Mouse (Mus musculus) lung, embryonic 15.5 days (tissue): ENCODE data around the gene Ercc6l2. TPM values are rescaled to one million over a fixed set of nuclear protein-coding genes. Genes with fewer than 3 reads are reported as not detected.

Experiments used
- ATAC-seq: fragments of 200-750 bp; cut with Nextera tagmentation; 2 replicates; pipeline ENCODE4 v1.8.0; 2017; ENCODE audit warnings: moderate number of reproducible peaks, borderline replicate concordance; ENCODE audit not compliant: low FRiP score, low TSS enrichment; ENCODE audit errors: extremely low read depth
- H3K27ac ChIP-seq: fragments of 300-500 bp; sonication (generic); 2 replicates; pipeline ENCODE4 v1.5.1; 2015; ENCODE audit warnings: moderate library complexity, mild to moderate bottlenecking, inconsistent platforms
- H3K27me3 ChIP-seq: fragments of 300-500 bp; sonication (generic); 2 replicates; pipeline ENCODE4 v1.6.1; 2015; ENCODE audit warnings: inconsistent platforms
- H3K36me3 ChIP-seq: fragments of 300-500 bp; sonication (generic); 2 replicates; pipeline ENCODE4 v1.6.1; 2015; ENCODE audit warnings: inconsistent platforms
- H3K4me1 ChIP-seq: fragments of 300-500 bp; sonication (generic); 2 replicates; pipeline ENCODE4 v1.6.1; 2015; ENCODE audit warnings: inconsistent platforms
- H3K4me2 ChIP-seq: fragments of 300-500 bp; sonication (generic); 2 replicates; pipeline ENCODE4 v1.6.1; 2015; ENCODE audit warnings: inconsistent platforms, mild to moderate bottlenecking, moderate library complexity
- H3K4me3 ChIP-seq: fragments of 300-500 bp; sonication (generic); 2 replicates; pipeline ENCODE4 v1.5.1; 2015; ENCODE audit warnings: mild to moderate bottlenecking, inconsistent platforms
- H3K9ac ChIP-seq: fragments of 300-500 bp; sonication (generic); 2 replicates; pipeline ENCODE4 v1.6.1; 2015; ENCODE audit warnings: inconsistent platforms
- H3K9me3 ChIP-seq: fragments of 300-500 bp; sonication (generic); 2 replicates; pipeline ENCODE4 v1.6.1; 2016; ENCODE audit warnings: inconsistent platforms
- WGBS: fragments of 180-500 bp; shearing (Covaris S2); methylation state at CpG from one replicate; pipeline ENCODE4 v1.1.7; 2015; 5-methylcytosine and 5-hydroxymethylcytosine counted together
- polyA plus RNA-seq: library from polyadenylated mRNA; unstranded; fragments of >200 nt; fragmentation: Nextera tagmentation; extraction: Ambion mirVana; gene quantifications from 2 replicates; pipeline ENCODE4 v1.2.1, GENCODE M21; 2015

Gene Ercc6l2
- polyA plus RNA-seq, 1 experiment from 2014 or later: 28.0 TPM

DNA sequence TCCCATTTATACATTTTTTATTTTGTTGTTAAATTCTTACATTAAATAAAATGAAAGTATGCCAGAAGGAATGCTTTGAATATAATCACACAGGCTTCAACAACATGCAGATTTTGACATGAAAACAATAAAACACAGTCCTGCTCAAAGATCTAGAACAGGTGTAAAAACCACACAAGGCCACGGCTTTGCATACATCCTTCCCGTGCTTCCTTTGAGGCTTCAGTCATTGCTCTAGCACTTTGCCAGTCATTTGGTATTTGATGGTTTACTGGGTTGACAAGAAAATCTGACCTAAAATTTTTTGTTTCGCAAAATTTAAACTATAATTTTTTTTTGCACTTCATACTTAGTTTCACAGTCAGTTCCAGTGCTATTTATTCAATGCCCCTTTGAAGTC lies 7.1 kb upstream of the Ercc6l2 start:
- H3K4me2 ChIP-seq: no peak overlapping the region
- H3K36me3 ChIP-seq: no peaks in the 10 kb centered on the region
- no peaks in the 10 kb centered on the region for H3K4me1 ChIP-seq
- ATAC-seq: no peak
- H3K9ac ChIP-seq: no peak overlapping the region
- H3K9me3 ChIP-seq: no peaks in the 10 kb centered on the region
- no peak overlapping the region for H3K4me3 ChIP-seq
- H3K27me3 ChIP-seq: no peaks in the 10 kb centered on the region
- H3K27ac ChIP-seq: no peak overlapping the region
- WGBS: 74% methylated on average over 3 of the region's 3 CpGs

DNA sequence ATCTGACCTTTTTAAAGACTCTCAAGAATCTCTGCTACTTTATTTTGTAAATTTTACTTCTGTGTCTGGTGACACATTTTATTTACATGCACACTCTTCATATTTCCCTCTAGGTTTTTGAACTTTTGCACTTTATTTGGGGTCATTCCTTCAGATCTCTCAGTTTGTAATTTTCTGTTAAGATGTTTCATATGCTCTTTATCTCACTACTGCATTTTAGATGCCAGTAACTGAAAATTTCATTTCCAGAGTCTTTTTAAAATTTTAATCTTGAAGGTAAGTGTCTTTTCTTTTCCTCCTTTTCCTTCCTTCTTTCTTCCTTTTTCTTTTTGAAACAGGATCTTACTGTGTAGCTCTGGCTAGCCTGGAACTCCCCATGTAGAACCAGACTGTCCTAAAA lies 3.6 kb upstream of the Ercc6l2 start:
- Histone ChIP-seq H3K27ac (no peak overlapping the region), H3K36me3 (no peaks in the 10 kb centered on the region), H3K9ac (no peak overlapping the region), H3K4me1 (peaks cover 17% of the 10 kb centered on the region), H3K4me3 (no peak overlapping the region), H3K9me3 (no peaks in the 10 kb centered on the region), H3K4me2 (no peak overlapping the region), H3K27me3 (no peaks in the 10 kb centered on the region)
- ATAC-seq: no peak

DNA sequence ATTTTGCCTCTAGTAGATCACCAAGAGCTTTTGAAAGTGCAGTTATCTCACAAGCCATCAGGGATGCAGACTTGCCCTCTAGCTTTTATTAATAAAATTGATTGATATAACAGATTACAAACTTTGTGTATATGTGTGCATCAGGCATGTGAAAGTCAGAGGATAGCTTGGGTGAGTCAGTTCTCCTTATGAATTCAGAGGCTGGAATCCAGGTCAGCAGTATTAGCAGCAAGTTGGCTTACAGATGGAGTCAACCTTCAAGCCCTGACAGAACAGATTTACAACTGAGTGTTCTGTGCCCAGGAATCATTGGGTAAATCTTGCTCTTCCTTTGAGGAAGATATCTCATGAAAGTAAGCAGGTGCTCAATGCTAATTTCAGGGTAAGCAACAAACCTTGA lies 891 bp downstream of the Ercc6l2 start:
- Histone ChIP-seq H3K4me2 (peak overlapping the region; percentile 68), H3K4me1 (peaks cover 17% of the 10 kb centered on the region), H3K36me3 (no peaks in the 10 kb centered on the region), H3K27ac (no peak overlapping the region), H3K9ac (peak overlapping the region; percentile 62), H3K4me3 (peak overlapping the region; percentile 55), H3K9me3 (no peaks in the 10 kb centered on the region), H3K27me3 (no peaks in the 10 kb centered on the region)
- no peak for ATAC-seq

DNA sequence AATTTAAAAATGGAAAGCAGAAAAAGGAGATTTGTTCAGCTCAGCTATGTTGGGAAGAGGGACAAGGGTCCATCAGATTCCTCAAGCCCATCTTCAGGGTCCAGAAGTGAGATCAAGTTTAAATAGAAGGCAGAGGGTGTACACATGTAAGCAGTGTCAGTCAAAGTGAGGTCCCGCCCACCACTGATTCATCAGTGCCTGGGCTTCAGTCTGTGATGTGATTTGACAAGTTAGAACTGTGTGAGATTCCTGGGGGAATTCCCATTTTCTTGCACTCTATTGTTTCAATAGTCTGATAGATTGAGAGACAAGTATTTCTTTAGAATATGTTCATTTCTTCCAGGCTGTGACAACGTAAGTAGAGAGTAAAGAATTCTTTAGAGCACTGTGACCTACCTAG lies 30.7 kb downstream of the Ercc6l2 start:
- H3K27me3 ChIP-seq: no peaks in the 10 kb centered on the region
- 90% methylated on average over 2 of the region's 2 CpGs for WGBS
- ATAC-seq: no peak

DNA sequence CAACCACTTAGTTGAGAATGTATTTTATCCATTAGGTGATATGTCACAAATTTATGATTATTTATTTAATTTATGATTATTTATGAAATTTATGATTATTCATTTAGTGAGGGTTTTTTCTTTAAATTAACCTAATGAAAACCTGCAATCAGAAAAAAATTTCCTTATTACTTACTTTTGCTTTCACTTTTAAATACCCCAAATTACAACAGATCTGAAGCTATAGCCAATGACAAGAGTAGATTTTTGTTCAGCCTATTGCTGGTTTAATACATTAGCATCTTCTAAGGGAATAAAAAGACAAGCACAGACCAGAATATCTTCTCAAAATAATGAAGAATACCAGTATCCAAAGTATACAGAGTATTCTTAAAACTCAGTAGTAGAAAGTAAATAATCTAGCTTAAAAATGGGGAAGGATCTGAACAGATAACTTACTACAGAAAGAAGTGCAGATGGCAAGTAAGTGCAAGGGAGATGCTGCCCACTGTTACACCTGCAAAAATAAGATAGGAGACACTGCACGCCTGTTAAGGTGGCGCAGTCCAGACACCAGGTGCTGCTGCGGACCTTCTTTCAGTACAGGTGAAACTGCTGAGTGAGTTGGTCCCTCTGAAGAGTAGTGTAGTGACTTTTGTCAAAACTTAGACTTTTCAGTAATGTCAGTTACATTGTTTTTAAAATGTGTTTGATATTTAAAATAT lies 35.4 kb downstream of the Ercc6l2 start:
- Histone ChIP-seq H3K36me3 (peaks cover 16% of the 10 kb centered on the region), H3K9me3 (no peaks in the 10 kb centered on the region), H3K27me3 (no peaks in the 10 kb centered on the region), H3K9ac (no peak overlapping the region), H3K4me1 (no peaks in the 10 kb centered on the region), H3K4me3 (no peak overlapping the region), H3K4me2 (no peak overlapping the region), H3K27ac (no peak overlapping the region)
- no peak for ATAC-seq
- WGBS: 95% methylated on average over 3 of the region's 3 CpGs

More for the DNA sequence above, 30.7 kb downstream of the Ercc6l2 start:
- Histone ChIP-seq H3K9me3 (no peaks in the 10 kb centered on the region), H3K9ac (no peak overlapping the region), H3K4me2 (no peak overlapping the region), H3K36me3 (peaks cover 27% of the 10 kb centered on the region), H3K27ac (no peak overlapping the region), H3K4me1 (no peaks in the 10 kb centered on the region), H3K4me3 (no peak overlapping the region)

DNA sequence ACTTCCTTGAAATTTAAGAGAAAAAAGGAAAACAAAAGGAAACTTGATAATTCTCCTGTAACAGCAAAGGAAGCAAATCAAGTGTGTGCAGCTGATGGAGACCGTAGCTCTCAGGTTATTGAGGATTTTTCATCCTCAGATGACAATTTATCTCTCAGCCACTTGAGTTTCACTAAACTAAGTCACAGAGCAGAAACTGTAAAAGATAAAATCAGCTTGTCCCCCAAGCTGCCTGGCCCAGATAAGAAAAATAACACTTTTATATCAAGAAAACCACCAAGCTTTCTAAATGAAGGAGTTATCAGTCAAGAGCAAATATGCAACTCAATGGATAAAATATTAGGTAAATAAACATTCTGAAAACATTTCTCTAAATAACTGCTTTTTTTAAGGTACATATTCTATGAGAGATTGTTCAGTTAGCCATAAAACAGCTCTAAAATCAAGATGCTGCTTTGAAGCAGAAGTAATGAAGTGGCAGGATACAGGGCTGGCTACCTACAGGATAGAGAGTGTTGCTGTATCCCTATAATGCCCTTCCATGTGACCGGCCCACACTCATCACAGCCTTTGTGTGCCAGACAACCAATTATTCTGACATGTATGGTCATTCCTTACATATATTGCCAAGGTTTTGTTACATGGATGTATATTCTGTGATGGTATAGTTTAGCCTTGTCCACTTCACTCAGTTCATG lies 57.7 kb downstream of the Ercc6l2 start:
- H3K9me3 ChIP-seq: no peaks in the 10 kb centered on the region

DNA sequence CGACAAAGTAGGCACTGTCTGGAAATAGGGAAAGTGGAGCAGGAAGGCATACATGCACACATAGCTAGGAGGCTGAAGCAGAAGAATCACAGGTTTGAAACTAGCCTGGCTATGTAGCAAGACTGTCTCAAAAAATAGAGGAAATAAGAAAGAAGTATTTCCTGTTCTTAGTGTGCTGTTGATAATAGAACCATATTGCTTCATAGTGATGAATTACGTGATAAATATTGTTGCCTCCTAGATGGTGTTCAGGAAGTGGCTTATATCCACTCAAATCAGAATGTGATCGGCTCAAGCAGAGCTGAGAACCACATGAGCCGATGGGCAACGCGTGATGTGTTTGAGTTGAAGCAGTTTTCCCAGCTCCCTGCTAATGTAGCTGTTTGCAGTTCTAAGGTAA lies 62.1 kb downstream of the Ercc6l2 start:
- Histone ChIP-seq H3K4me1 (peaks cover 6% of the 10 kb centered on the region; the same call in 1 of the 2 replicates), H3K4me3 (no peak overlapping the region), H3K9ac (no peak overlapping the region), H3K27me3 (no peaks in the 10 kb centered on the region), H3K4me2 (no peak overlapping the region), H3K36me3 (peaks cover 11% of the 10 kb centered on the region), H3K9me3 (no peaks in the 10 kb centered on the region), H3K27ac (no peak overlapping the region)
- WGBS: 74% methylated on average over 6 of the region's 6 CpGs
- no peak for ATAC-seq

More for the DNA sequence above, 57.7 kb downstream of the Ercc6l2 start:
- WGBS: 82% methylated on average over 2 of the region's 2 CpGs
- Histone ChIP-seq H3K36me3 (peaks cover 17% of the 10 kb centered on the region), H3K4me1 (no peaks in the 10 kb centered on the region), H3K27me3 (no peaks in the 10 kb centered on the region), H3K27ac (no peak overlapping the region), H3K4me3 (no peak overlapping the region), H3K9ac (no peak overlapping the region), H3K4me2 (no peak overlapping the region)
- ATAC-seq: no peak

DNA sequence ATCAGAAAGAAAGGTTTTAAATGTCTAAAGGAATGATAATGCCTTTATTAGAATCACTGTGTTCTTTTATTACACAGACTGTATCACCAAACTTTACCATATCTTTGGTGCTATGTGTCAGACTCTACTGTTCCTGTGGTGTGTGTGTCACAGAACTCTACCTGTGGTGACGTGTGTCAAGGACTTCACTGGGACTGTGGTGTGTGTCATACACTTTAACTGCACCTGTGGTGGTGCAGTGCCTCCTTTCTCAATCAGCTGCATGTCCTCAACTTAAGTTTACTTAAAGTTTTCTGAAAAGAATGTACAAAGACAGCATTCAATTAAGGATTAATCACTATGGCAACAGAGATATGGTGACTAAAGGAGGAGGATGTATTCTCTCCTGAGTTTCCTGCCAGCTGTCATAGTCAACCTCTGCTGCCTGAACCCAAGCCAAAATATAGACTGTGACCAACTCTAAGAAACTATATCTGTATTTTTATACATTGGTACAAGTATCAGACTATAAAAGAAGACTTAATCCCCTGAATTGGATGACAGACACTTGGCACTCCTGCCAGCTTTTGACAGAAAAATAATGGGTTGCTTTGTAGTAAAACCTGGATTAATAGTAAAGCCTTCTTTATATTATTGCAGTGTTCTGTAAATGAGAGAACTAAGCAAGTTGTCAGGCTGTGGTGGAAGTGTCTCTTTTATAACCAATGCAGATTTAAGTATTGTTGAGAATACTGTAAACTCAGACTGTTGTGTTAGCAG lies 64.2 kb downstream of the Ercc6l2 start:
- no peaks in the 10 kb centered on the region for H3K27me3 ChIP-seq
- H3K4me3 ChIP-seq: no peak overlapping the region
- H3K9ac ChIP-seq: no peak overlapping the region
- H3K9me3 ChIP-seq: no peaks in the 10 kb centered on the region
- H3K4me1 ChIP-seq: peaks cover 6% of the 10 kb centered on the region; the same call in 1 of the 2 replicates
- H3K27ac ChIP-seq: no peak overlapping the region
- no peak for ATAC-seq
- no peak overlapping the region for H3K4me2 ChIP-seq
- peaks cover 3% of the 10 kb centered on the region; the same call in 1 of the 2 replicates for H3K36me3 ChIP-seq
- WGBS: 58% methylated on average over 1 of the region's 1 CpGs

DNA sequence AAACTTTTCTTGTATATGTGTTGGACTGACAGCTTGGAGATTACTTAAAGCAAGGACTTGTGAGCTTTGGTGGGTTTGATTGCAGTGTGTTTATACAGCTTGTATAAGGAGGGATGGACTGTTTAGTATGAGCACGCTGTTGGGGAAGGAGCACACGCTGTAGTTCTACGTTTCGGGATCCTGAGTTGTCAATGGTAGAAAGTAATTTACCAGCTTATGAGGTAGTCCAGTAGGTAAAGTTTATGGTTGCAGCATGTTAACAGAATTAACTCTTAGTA lies 64.8 kb downstream of the Ercc6l2 start:
- Histone ChIP-seq H3K4me3 (no peak overlapping the region), H3K4me2 (no peak overlapping the region), H3K27ac (no peak overlapping the region), H3K27me3 (no peaks in the 10 kb centered on the region), H3K36me3 (peaks cover 3% of the 10 kb centered on the region; the same call in 1 of the 2 replicates), H3K4me1 (peaks cover 6% of the 10 kb centered on the region; the same call in 1 of the 2 replicates), H3K9me3 (no peaks in the 10 kb centered on the region), H3K9ac (no peak overlapping the region)
- WGBS: 49% methylated on average over 4 of the region's 4 CpGs
- ATAC-seq: no peak

DNA sequence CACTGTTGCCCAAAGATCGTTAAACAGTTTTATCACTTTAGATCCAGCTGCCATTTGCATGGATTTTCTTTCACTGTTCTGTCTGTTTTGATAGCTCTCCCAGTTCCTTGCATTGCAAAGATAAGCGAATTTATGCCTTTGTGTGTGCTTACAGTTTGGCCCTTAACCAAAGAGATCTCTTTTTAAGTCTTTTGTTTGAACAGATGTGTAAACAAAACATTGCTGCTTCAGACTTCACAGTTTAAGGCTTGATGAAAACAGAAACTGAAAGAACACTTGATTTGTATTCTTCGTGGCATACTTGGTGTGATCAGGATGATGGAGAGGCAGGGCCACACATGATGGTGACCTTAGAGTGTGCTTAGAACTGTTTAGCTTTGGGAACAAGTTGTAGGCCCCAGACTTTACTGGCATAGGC lies 70.5 kb downstream of the Ercc6l2 start:
- WGBS: 22% methylated on average over 3 of the region's 3 CpGs
- Histone ChIP-seq H3K9ac (no peak overlapping the region), H3K4me2 (no peak overlapping the region), H3K27me3 (no peaks in the 10 kb centered on the region), H3K27ac (peak overlapping the region; percentile 63), H3K4me3 (no peak overlapping the region), H3K9me3 (no peaks in the 10 kb centered on the region), H3K4me1 (peaks cover 8% of the 10 kb centered on the region), H3K36me3 (peaks cover 6% of the 10 kb centered on the region; the same call in 1 of the 2 replicates)
- ATAC-seq: peak; percentile 83

DNA sequence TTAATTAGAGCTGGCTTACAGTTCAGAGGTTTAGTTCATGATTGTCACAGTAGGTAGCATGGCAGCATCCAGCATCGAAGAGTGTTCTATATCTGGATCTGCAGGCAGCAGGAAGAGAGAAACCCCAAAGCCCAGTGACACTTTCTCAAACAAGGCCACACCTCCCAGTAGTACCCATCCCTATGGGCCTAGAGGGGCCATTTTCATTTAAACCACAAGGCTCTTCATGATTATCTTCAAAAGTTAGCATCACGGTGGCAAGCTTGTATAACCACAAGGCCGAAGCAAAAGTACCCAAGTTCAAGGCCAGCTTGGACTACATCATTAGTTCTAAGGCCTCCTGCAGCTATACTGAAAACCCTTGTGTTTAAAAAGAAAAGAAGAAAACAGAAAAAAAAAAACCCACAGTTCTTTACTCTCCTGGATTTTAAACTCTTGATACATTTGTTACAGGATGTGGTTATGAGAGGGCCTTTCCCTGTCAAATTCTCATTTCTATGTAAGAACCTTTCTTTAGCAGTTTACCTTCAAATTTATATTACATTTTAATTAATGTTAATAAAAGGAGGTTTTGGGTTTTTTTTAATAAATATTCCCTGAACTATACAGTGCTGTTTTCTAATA lies 71.5 kb downstream of the Ercc6l2 start:
- no peak overlapping the region for H3K4me2 ChIP-seq
- no peaks in the 10 kb centered on the region for H3K9me3 ChIP-seq
- no peak overlapping the region for H3K4me3 ChIP-seq
- peak overlapping the region; percentile 63 for H3K27ac ChIP-seq
- WGBS: 89% methylated on average over 3 of the region's 3 CpGs
- H3K4me1 ChIP-seq: peaks cover 8% of the 10 kb centered on the region
- peaks cover 6% of the 10 kb centered on the region; the same call in 1 of the 2 replicates for H3K36me3 ChIP-seq
- H3K9ac ChIP-seq: no peak overlapping the region
- ATAC-seq: no peak
- no peaks in the 10 kb centered on the region for H3K27me3 ChIP-seq
